Mouse (Mus musculus): Measurements from ENCODE around the gene Pate2. TPM values are rescaled to one million over a fixed set of nuclear protein-coding genes. Genes with fewer than 3 reads are reported as not detected.

Pate2 gene
- polyA plus RNA-seq, 1 experiment from 2014 or later, result 0.73 TPM

DNA sequence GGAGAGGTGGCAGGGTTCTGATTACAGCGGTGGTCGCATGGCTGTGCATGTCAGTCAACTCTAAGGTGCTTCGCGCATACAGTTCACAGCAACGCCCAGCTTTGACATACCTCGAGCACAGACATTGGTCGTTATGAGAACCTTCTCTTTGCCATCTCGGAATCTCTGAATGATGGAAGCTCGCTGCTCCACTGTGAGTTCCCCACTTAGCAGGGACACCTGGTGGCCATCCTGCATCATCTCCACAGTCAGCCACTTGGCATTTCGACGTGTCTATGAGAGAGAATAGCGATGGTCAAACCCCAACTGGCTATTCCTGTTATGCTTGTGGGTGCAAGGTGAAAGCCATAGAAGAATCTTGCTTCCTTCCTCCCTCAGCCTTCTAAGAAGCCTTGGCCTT, 24.4 kb upstream of the Pate2 start:
- H3K4me1 ChIP-seq (ENCODE audit: control insufficient read depth, insufficient read depth, low read depth, low read length), result no peaks in the 10 kb centered on the region
- no peaks in the 10 kb centered on the region for H3K27me3 ChIP-seq (replicated peaks; ENCODE audit: control insufficient read depth, insufficient read depth, low read length)
- H3K9me3 ChIP-seq (ENCODE audit: control insufficient read depth, low read length), result no peaks in the 10 kb centered on the region
- H3K4me2 ChIP-seq (ENCODE audit: low read length), result no peak overlapping the region
- 77% methylated on average over 12 of the region's 12 CpGs for WGBS
- peaks cover 5% of the 10 kb centered on the region; the same call in 1 of the 2 replicates for H3K36me3 ChIP-seq (ENCODE audit: control insufficient read depth, insufficient read depth, low read length)
- no peak for ATAC-seq
- no peak overlapping the region for H3K4me3 ChIP-seq (ENCODE audit: low read length)
- no peak overlapping the region for H3K9ac ChIP-seq (ENCODE audit: low read depth, low read length)
- H3K27ac ChIP-seq (ENCODE audit: low read depth, low read length), result no peak overlapping the region

DNA sequence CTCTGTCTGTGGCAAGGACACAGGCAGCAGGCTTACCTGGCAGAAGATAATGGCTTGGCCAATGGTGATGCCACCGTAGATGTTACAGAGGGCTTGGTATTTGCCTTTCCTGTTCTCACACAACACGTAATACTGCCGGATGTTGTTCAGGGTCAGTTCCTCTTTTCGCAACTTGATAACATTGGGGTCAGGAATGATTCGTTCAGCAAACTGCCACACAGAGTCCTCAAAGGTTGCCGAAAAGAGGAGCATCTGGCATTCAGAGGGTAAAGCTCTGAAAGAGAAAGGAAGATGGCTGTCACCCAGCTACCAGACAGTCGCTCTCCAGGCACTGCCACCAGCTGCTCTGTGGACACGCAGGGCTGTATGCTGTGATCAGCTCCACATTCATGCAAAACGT, 23.3 kb upstream of the Pate2 start:
- Histone ChIP-seq H3K4me2 (ENCODE audit: low read length) (no peak overlapping the region), H3K4me3 (ENCODE audit: low read length) (no peak overlapping the region), H3K4me1 (ENCODE audit: control insufficient read depth, insufficient read depth, low read depth, low read length) (no peaks in the 10 kb centered on the region), H3K27me3 (replicated peaks; ENCODE audit: control insufficient read depth, insufficient read depth, low read length) (no peaks in the 10 kb centered on the region), H3K9me3 (ENCODE audit: control insufficient read depth, low read length) (no peaks in the 10 kb centered on the region), H3K9ac (ENCODE audit: low read depth, low read length) (no peak overlapping the region), H3K27ac (ENCODE audit: low read depth, low read length) (no peak overlapping the region), H3K36me3 (ENCODE audit: control insufficient read depth, insufficient read depth, low read length) (peaks cover 5% of the 10 kb centered on the region; the same call in 1 of the 2 replicates)
- no peak for ATAC-seq
- WGBS, result 87% methylated on average over 9 of the region's 9 CpGs

DNA sequence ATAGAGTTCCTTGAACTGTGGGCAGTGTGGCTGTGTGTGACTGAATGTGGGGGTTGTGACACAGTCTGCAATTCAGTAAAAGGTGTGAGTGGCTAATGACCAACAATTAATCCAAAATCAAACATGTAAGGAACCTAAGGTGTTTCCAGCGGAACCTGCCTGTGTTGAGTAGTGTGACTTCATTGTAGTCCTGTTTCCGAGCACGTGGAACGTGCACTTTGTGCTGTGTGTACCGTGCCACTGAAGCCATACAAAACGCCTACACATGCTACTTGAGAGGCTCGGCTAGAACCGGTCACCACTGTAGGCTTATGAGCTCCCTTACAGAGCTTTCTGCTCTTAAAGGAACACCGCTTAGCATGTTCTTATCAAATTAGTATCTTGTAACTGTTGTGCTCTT, 21.6 kb upstream of the Pate2 start:
- WGBS, result 83% methylated on average over 9 of the region's 9 CpGs
- Histone ChIP-seq H3K4me3 (ENCODE audit: low read length) (no peak overlapping the region), H3K27me3 (replicated peaks; ENCODE audit: control insufficient read depth, insufficient read depth, low read length) (no peaks in the 10 kb centered on the region), H3K27ac (ENCODE audit: low read depth, low read length) (no peak overlapping the region), H3K9me3 (ENCODE audit: control insufficient read depth, low read length) (no peaks in the 10 kb centered on the region), H3K4me2 (ENCODE audit: low read length) (no peak overlapping the region), H3K4me1 (ENCODE audit: control insufficient read depth, insufficient read depth, low read depth, low read length) (no peaks in the 10 kb centered on the region), H3K36me3 (ENCODE audit: control insufficient read depth, insufficient read depth, low read length) (0 out of 2 replicates have a peak, but pooled peaks cover 3% of the 10 kb centered on the region), H3K9ac (ENCODE audit: low read depth, low read length) (no peak overlapping the region)
- no peak for ATAC-seq

GRCm38 (mm10) chr9:35556494-35557102, 13.5 kb upstream of the Pate2 start:
- peaks cover 9% of the 10 kb centered on the region for H3K36me3 ChIP-seq (ENCODE audit: control insufficient read depth, insufficient read depth, low read length)
- no peak overlapping the region for H3K9ac ChIP-seq (ENCODE audit: low read depth, low read length)
- peaks cover 11% of the 10 kb centered on the region for H3K4me1 ChIP-seq (ENCODE audit: control insufficient read depth, insufficient read depth, low read depth, low read length)
- H3K4me3 ChIP-seq (ENCODE audit: low read length), result no peak overlapping the region
- no peak overlapping the region for H3K4me2 ChIP-seq (ENCODE audit: low read length)
- no peaks in the 10 kb centered on the region for H3K9me3 ChIP-seq (ENCODE audit: control insufficient read depth, low read length)
- H3K27ac ChIP-seq (ENCODE audit: low read depth, low read length), result no peak overlapping the region
- WGBS, result 76% methylated on average over 12 of the region's 12 CpGs
- no peaks in the 10 kb centered on the region for H3K27me3 ChIP-seq (replicated peaks; ENCODE audit: control insufficient read depth, insufficient read depth, low read length)
- ATAC-seq, result no peak

- peak; percentile 87 for ATAC-seq
- peak within 1 kb of the TSS; percentile 64 for H3K4me3 ChIP-seq (ENCODE audit: low read length)
- H3K27me3 ChIP-seq (replicated peaks; ENCODE audit: control insufficient read depth, insufficient read depth, low read length), result no peaks in the 10 kb centered on the region
- H3K27ac ChIP-seq (ENCODE audit: low read depth, low read length), result peak within 1 kb of the TSS; percentile 89
- H3K4me2 ChIP-seq (ENCODE audit: low read length), result peak within 1 kb of the TSS; percentile 96
- no peaks in the 10 kb centered on the region for H3K9me3 ChIP-seq (ENCODE audit: control insufficient read depth, low read length)
- peak within 1 kb of the TSS; percentile 74 for H3K9ac ChIP-seq (ENCODE audit: low read depth, low read length)
- WGBS, result under 1% methylated on average over 59 of the region's 59 CpGs
- H3K4me1 ChIP-seq (ENCODE audit: control insufficient read depth, insufficient read depth, low read depth, low read length), result peaks cover 11% of the 10 kb centered on the region
- H3K36me3 ChIP-seq (ENCODE audit: control insufficient read depth, insufficient read depth, low read length), result peaks cover 12% of the 10 kb centered on the region
Measured at GRCm38 (mm10) chr9:35558257-35559008, 11.7 kb upstream of the Pate2 start, which contains the start of the genes Ddx25 and Pus3. Ddx25 (minus strand) TSS chr9:35558528. Pus3 (plus strand) TSS chr9:35558595.

DNA sequence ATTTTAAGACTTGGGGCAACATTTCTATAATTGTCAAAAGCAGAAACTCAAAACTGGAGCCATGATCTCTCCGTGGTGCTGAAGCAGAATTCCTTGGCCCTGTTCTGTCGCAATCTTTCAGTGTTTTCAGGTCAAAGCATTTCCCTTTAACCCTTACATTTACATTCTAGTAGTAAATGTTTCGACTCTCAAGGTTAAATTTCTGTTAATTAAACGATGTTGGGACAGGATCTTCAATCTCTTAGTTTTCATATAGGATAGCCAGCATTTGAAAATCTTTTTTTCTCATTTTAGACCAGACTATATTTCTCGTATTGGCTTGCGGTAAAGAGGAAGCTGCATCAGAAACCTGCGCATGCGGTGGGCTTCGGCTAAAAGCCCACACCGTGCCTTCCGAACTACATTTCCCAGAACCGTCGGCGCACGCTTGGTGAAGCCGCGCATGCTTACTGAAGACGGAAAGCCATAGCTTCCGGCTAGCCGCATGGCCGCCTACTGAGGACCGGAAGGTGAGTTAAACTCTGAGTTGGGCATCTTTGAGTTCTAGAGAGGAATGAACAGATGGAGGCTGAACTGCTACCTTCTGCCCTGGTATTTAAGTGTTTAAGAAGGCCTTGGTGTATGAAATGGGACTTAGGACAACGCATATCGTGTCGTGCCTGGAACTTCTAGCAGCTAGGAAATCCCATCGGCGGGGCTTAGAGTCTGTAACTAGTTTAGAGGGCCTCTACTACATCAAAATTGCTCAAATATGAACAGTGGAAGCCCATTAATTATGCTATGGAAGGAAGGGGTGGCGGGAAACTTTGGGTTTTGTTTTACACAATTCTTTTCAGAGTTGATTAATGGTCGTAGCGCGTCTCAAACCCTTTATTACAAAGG, 10.8 kb upstream of the Pate2 start:
- ATAC-seq, result peak; percentile 92
- Histone ChIP-seq H3K9ac (ENCODE audit: low read depth, low read length) (peak overlapping the region; percentile 74), H3K27me3 (replicated peaks; ENCODE audit: control insufficient read depth, insufficient read depth, low read length) (no peaks in the 10 kb centered on the region), H3K27ac (ENCODE audit: low read depth, low read length) (peak overlapping the region; percentile 89), H3K4me2 (ENCODE audit: low read length) (peak overlapping the region; percentile 96), H3K4me3 (ENCODE audit: low read length) (peak overlapping the region; percentile 64), H3K9me3 (ENCODE audit: control insufficient read depth, low read length) (no peaks in the 10 kb centered on the region), H3K36me3 (ENCODE audit: control insufficient read depth, insufficient read depth, low read length) (peaks cover 12% of the 10 kb centered on the region), H3K4me1 (ENCODE audit: control insufficient read depth, insufficient read depth, low read depth, low read length) (peaks cover 11% of the 10 kb centered on the region)
- 1% methylated on average over 31 of the region's 31 CpGs for WGBS

- H3K4me1 ChIP-seq (ENCODE audit: control insufficient read depth, insufficient read depth, low read depth, low read length), result peaks cover 11% of the 10 kb centered on the region
- 96% methylated on average over 11 of the region's 11 CpGs for WGBS
- no peak for ATAC-seq
- no peak overlapping the region for H3K27ac ChIP-seq (ENCODE audit: low read depth, low read length)
- H3K27me3 ChIP-seq (replicated peaks; ENCODE audit: control insufficient read depth, insufficient read depth, low read length), result no peaks in the 10 kb centered on the region
- no peak overlapping the region for H3K4me3 ChIP-seq (ENCODE audit: low read length)
- no peaks in the 10 kb centered on the region for H3K9me3 ChIP-seq (ENCODE audit: control insufficient read depth, low read length)
- H3K36me3 ChIP-seq (ENCODE audit: control insufficient read depth, insufficient read depth, low read length), result peaks cover 21% of the 10 kb centered on the region
- H3K4me2 ChIP-seq (ENCODE audit: low read length), result no peak overlapping the region
- no peak overlapping the region for H3K9ac ChIP-seq (ENCODE audit: low read depth, low read length)
Measured at GRCm38 (mm10) chr9:35561076-35561475, 9.0 kb upstream of the Pate2 start.

- Histone ChIP-seq H3K27ac (ENCODE audit: low read depth, low read length) (no peak overlapping the region), H3K4me3 (ENCODE audit: low read length) (no peak overlapping the region), H3K9ac (ENCODE audit: low read depth, low read length) (no peak overlapping the region), H3K4me2 (ENCODE audit: low read length) (no peak overlapping the region), H3K36me3 (ENCODE audit: control insufficient read depth, insufficient read depth, low read length) (peaks cover 21% of the 10 kb centered on the region), H3K9me3 (ENCODE audit: control insufficient read depth, low read length) (no peaks in the 10 kb centered on the region), H3K4me1 (ENCODE audit: control insufficient read depth, insufficient read depth, low read depth, low read length) (peaks cover 11% of the 10 kb centered on the region), H3K27me3 (replicated peaks; ENCODE audit: control insufficient read depth, insufficient read depth, low read length) (no peaks in the 10 kb centered on the region)
- no peak for ATAC-seq
- WGBS, result 91% methylated on average over 6 of the region's 6 CpGs
Measured at GRCm38 (mm10) chr9:35561583-35561982, 8.5 kb upstream of the Pate2 start.
